Mouse (Mus musculus) kidney, postnatal 0 days (tissue): ENCODE measurements at regions not wholly inside any gene's neighbourhood (a gene's known extent, or its start where the extent isn't known, plus 50 kb on each side); places are given as distances from the start of the nearest gene placed in this dataset.

ENCODE experiments used
- ATAC-seq: fragments of 200-750 bp; cut with Nextera tagmentation; replicated peaks from 2 replicates; pipeline ENCODE4 v1.8.0; 2017; ENCODE audit warnings: low read depth, moderate number of reproducible peaks, moderate TSS enrichment, moderate library complexity; ENCODE audit not compliant: low FRiP score
- DNase-seq: peaks from one replicate; pipeline ENCODE4 v3.0.0-alpha.2; 2016; ENCODE audit warnings: low spot score
- H3K27ac ChIP-seq: fragments of 300-500 bp; sonication (generic); 2 replicates; pipeline ENCODE4 v1.5.1; 2014; ENCODE audit warnings: mild to moderate bottlenecking
- H3K27me3 ChIP-seq: fragments of 300-500 bp; sonication (generic); 2 replicates; pipeline ENCODE4 v1.6.1; 2014; ENCODE audit warnings: low read length, mixed read lengths; ENCODE audit not compliant: insufficient read depth
- H3K36me3 ChIP-seq: fragments of 300-500 bp; sonication (generic); 2 replicates; pipeline ENCODE4 v1.6.1; 2014; ENCODE audit warnings: low read length, mixed read lengths; ENCODE audit not compliant: insufficient read depth
- H3K4me1 ChIP-seq: fragments of 300-500 bp; sonication (generic); replicated peaks from 2 replicates; pipeline ENCODE4 v1.6.1; 2014; ENCODE audit warnings: antibody characterized with exemption, low read length, mixed read lengths; ENCODE audit not compliant: insufficient read depth
- H3K4me2 ChIP-seq: fragments of 300-500 bp; sonication (generic); 2 replicates; pipeline ENCODE4 v1.6.1; 2014; ENCODE audit warnings: mild to moderate bottlenecking, low read length, moderate library complexity, mixed read lengths
- H3K4me3 ChIP-seq: fragments of 300-500 bp; sonication (generic); replicated peaks from 2 replicates; pipeline ENCODE4 v1.5.1; 2014; ENCODE audit warnings: low read depth, low read length
- H3K9ac ChIP-seq: fragments of 300-500 bp; sonication (generic); 2 replicates; pipeline ENCODE4 v1.6.1; 2014; ENCODE audit warnings: low read depth, low read length
- H3K9me3 ChIP-seq: fragments of 300-500 bp; sonication (generic); replicated peaks from 2 replicates; pipeline ENCODE4 v1.6.1; 2016; ENCODE audit warnings: low read length, inconsistent platforms, mixed read lengths
- CTCF ChIP-seq: IDR thresholded peaks from 2 replicates; pipeline ENCODE4 v1.5.1; 2016; ENCODE audit warnings: antibody characterized with exemption, low read depth, mild to moderate bottlenecking, moderate library complexity
- WGBS: fragments of 180-500 bp; shearing (Covaris S2); extraction: QIAGEN DNeasy Blood & Tissue Kit; methylation state at CpG from one replicate; pipeline ENCODE4 v1.1.7; 2014; 5-methylcytosine and 5-hydroxymethylcytosine counted together

- no peaks in the 10 kb centered on the region for H3K27me3 ChIP-seq
- no peak for ATAC-seq
- no peak overlapping the region for H3K27ac ChIP-seq
- no peak for DNase-seq
- no peaks in the 10 kb centered on the region for H3K9me3 ChIP-seq
- H3K4me1 ChIP-seq = no peaks in the 10 kb centered on the region
- 49% methylated on average over 16 of the region's 16 CpGs for WGBS
- H3K36me3 ChIP-seq = no peaks in the 10 kb centered on the region
- no peak overlapping the region for H3K4me3 ChIP-seq
- H3K4me2 ChIP-seq = no peak overlapping the region
- no peak for TF ChIP-seq CTCF
- H3K9ac ChIP-seq = no peak overlapping the region
Observed at GRCm38 (mm10) chr8:49461724-49462473, 618.1 kb upstream of the Tenm3 start.

DNA sequence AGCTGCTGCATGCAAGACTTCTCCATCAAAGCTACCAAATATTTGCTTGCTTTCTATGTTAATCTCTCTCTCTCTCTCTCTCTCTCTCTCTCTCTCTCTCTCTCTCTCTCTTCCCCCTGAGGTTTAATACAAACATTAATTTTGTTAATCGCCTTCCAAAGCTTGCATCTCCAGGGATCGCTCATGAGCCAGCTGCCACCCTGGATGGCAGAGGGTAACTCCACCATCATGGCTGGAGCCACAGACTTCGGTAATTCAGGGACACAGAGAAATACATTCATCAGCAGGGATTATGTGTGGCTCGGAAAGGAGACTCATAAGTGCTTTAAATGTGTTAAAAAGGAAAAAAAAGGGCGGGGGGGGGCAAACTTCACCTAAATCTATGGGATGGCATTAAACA, 601.7 kb upstream of the Tenm3 start:
- H3K27ac ChIP-seq = no peak overlapping the region
- 49% methylated on average over 5 of the region's 5 CpGs for WGBS
- no peak overlapping the region for H3K4me2 ChIP-seq
- TF ChIP-seq CTCF = no peak
- no peak overlapping the region for H3K9ac ChIP-seq
- no peaks in the 10 kb centered on the region for H3K4me1 ChIP-seq
- DNase-seq = no peak
- H3K27me3 ChIP-seq = no peaks in the 10 kb centered on the region
- H3K9me3 ChIP-seq = no peaks in the 10 kb centered on the region
- no peaks in the 10 kb centered on the region for H3K36me3 ChIP-seq
- no peak for ATAC-seq
- H3K4me3 ChIP-seq = no peak overlapping the region

DNA sequence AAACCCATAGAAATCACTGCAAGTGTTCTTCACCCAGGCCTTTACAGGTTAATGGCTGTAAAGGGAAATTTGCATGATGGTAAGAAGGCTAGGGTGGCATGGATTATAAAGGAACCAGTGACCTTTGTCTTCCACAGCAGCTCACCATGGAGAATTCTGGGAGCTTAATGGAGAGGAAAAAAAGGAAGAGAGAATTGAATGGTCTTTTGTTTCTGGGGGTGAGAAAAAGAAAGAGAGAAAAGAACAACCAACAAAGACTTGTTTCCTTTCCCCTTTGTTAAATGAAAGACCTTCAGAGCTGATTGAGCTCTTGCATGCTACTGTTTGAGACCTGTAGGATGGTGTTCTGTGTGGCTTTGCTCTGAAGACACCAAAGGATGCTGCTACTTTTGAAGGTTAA, 597.5 kb upstream of the Tenm3 start:
- ATAC-seq (no peak), DNase-seq (no peak)
- no peak overlapping the region for H3K4me2 ChIP-seq
- no peak overlapping the region for H3K9ac ChIP-seq
- TF ChIP-seq CTCF = no peak
- H3K27me3 ChIP-seq = no peaks in the 10 kb centered on the region
- no peak overlapping the region for H3K4me3 ChIP-seq
- H3K4me1 ChIP-seq = no peaks in the 10 kb centered on the region
- no peaks in the 10 kb centered on the region for H3K36me3 ChIP-seq
- H3K9me3 ChIP-seq = no peaks in the 10 kb centered on the region
- no peak overlapping the region for H3K27ac ChIP-seq

- no peaks in the 10 kb centered on the region for H3K4me1 ChIP-seq
- H3K27me3 ChIP-seq = no peaks in the 10 kb centered on the region
- H3K36me3 ChIP-seq = no peaks in the 10 kb centered on the region
- no peak for ATAC-seq
- DNase-seq = peak; percentile 52
- no peaks in the 10 kb centered on the region for H3K9me3 ChIP-seq
- no peak overlapping the region for H3K27ac ChIP-seq
- no peak overlapping the region for H3K4me2 ChIP-seq
- TF ChIP-seq CTCF = no peak
- no peak overlapping the region for H3K9ac ChIP-seq
- H3K4me3 ChIP-seq = no peak overlapping the region
- 44% methylated on average over 4 of the region's 4 CpGs for WGBS
Observed at GRCm38 (mm10) chr8:49396519-49396918, 552.8 kb upstream of the Tenm3 start.

- TF ChIP-seq CTCF = peak; percentile 54
- DNase-seq (peak; percentile 41), ATAC-seq (no peak)
- WGBS = 45% methylated on average over 1 of the region's 1 CpGs
- H3K9me3 ChIP-seq = no peaks in the 10 kb centered on the region
- H3K9ac ChIP-seq = no peak overlapping the region
- H3K4me2 ChIP-seq = no peak overlapping the region
- no peak overlapping the region for H3K27ac ChIP-seq
- no peaks in the 10 kb centered on the region for H3K27me3 ChIP-seq
- H3K4me3 ChIP-seq = no peak overlapping the region
- H3K4me1 ChIP-seq = no peaks in the 10 kb centered on the region
- no peaks in the 10 kb centered on the region for H3K36me3 ChIP-seq
Observed at GRCm38 (mm10) chr8:49395029-49395428, 551.3 kb upstream of the Tenm3 start.

DNA sequence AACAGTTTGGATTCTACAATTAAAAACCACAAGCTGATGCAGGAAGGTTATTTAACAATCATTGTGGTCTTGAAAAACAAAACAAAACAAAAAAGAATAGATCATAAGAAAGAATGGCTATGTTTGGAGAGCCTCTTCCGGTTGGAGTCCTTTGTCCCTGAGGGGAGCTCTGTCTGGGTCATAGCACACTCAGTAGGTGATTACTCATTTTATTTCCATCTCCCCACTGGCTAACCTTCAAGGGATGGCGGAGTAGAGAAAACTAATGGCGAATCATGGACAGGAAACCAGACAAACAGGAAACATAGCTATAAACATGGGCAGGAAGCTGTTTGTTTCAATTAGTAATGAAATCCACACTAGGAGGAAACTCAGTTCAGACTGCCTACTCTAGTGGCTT, 545.8 kb upstream of the Tenm3 start:
- TF ChIP-seq CTCF = no peak
- ATAC-seq (no peak), DNase-seq (peak; percentile 40)
- no peaks in the 10 kb centered on the region for H3K36me3 ChIP-seq
- H3K4me3 ChIP-seq = no peak overlapping the region
- H3K27me3 ChIP-seq = no peaks in the 10 kb centered on the region
- H3K9ac ChIP-seq = no peak overlapping the region
- 40% methylated on average over 3 of the region's 3 CpGs for WGBS
- H3K27ac ChIP-seq = no peak overlapping the region
- no peaks in the 10 kb centered on the region for H3K4me1 ChIP-seq
- no peak overlapping the region for H3K4me2 ChIP-seq
- H3K9me3 ChIP-seq = no peaks in the 10 kb centered on the region

- Histone ChIP-seq H3K9ac (no peak overlapping the region), H3K4me2 (no peak overlapping the region), H3K27ac (no peak overlapping the region), H3K4me1 (no peaks in the 10 kb centered on the region), H3K27me3 (no peaks in the 10 kb centered on the region), H3K36me3 (no peaks in the 10 kb centered on the region), H3K9me3 (no peaks in the 10 kb centered on the region), H3K4me3 (no peak overlapping the region)
- TF ChIP-seq CTCF = no peak
- WGBS = 34% methylated on average over 2 of the region's 2 CpGs
- no peak for DNase-seq
- ATAC-seq = no peak
Observed at GRCm38 (mm10) chr8:49387587-49387986, 543.8 kb upstream of the Tenm3 start.
